Comparison of ENCODE assay signal across 8 mouse cellular contexts in the genomic region with DNA sequence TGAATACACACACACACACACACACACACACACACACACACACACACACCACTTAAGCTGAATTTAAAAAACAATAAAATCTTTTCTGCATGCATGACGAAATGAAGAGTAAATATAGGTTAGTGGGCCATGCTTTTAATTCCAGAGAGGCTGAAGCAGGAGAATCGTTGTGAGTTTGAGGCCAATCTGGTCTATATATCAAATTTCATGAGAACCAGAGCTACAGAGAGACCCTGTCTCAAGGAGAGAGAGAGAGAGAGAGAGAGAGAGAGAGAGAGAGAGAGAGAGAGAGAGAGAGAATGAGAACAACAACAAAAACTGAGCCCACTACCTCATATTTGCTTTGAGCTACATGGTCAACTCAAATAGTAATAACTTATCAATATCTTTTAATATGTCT. TPM values are rescaled to one million over a fixed set of nuclear protein-coding genes. Genes with fewer than 3 reads are reported as not detected.
DNase-seq lines count a peak whose midpoint lies in the region; ATAC-seq and TF ChIP-seq lines count a peak whose summit lies in the region.

A gene (plus strand): TSS at position 301 of the 400 bp plus-strand sequence.

- no peak within 1 kb of the TSS for H3K9ac ChIP-seq in embryonic facial prominence, embryonic 14.5 days (ENCODE audit: low read depth, low read length)
- H3K9ac ChIP-seq in heart, postnatal 0 days (replicated peaks; ENCODE audit: low read depth, low read length), result no peak within 1 kb of the TSS
- H3K9ac ChIP-seq in limb, embryonic 11.5 days (ENCODE audit: low read length), result no peak within 1 kb of the TSS

- H3K27ac ChIP-seq in spleen, adult 2 months (ENCODE audit: insufficient read depth, low read length), result no peak within 1 kb of the TSS
- H3K27ac ChIP-seq in embryonic facial prominence, embryonic 14.5 days (replicated peaks; ENCODE audit: low read depth, low read length), result no peak within 1 kb of the TSS
- peak within 1 kb of the TSS; percentile 65 for H3K27ac ChIP-seq in heart, postnatal 0 days (ENCODE audit: low read depth)
- no peak within 1 kb of the TSS for H3K27ac ChIP-seq in limb, embryonic 11.5 days (replicated peaks; ENCODE audit: low read depth, low read length)

- WGBS in spleen, adult 2 months, result 85% methylated on average over 2 of the region's 2 CpGs
- WGBS in embryonic facial prominence, embryonic 14.5 days, result 68% methylated on average over 2 of the region's 2 CpGs
- 63% methylated on average over 2 of the region's 2 CpGs for WGBS in heart, postnatal 0 days
- 67% methylated on average over 2 of the region's 2 CpGs for WGBS in limb, embryonic 11.5 days

- no peaks in the 10 kb centered on the region for H3K4me1 ChIP-seq in spleen, adult 2 months (ENCODE audit: control insufficient read depth, insufficient read depth, insufficient read length)
- no peaks in the 10 kb centered on the region for H3K4me1 ChIP-seq in embryonic facial prominence, embryonic 14.5 days (ENCODE audit: control insufficient read depth, insufficient read depth, low read length)
- H3K4me1 ChIP-seq in heart, postnatal 0 days (ENCODE audit: control insufficient read depth, insufficient read depth), result no peaks in the 10 kb centered on the region
- no peaks in the 10 kb centered on the region for H3K4me1 ChIP-seq in limb, embryonic 11.5 days (ENCODE audit: control insufficient read depth, insufficient read depth, low read length)

- no peak within 1 kb of the TSS for H3K4me2 ChIP-seq in embryonic facial prominence, embryonic 14.5 days (ENCODE audit: low read depth, low read length)
- no peak within 1 kb of the TSS for H3K4me2 ChIP-seq in heart, postnatal 0 days (ENCODE audit: low read depth, low read length)
- H3K4me2 ChIP-seq in limb, embryonic 11.5 days (ENCODE audit: low read depth, severe bottlenecking), result no peak within 1 kb of the TSS

- no peak within 1 kb of the TSS for H3K4me3 ChIP-seq in spleen, adult 2 months (ENCODE audit: extremely low read depth, insufficient read depth, insufficient read length)
- no peak within 1 kb of the TSS for H3K4me3 ChIP-seq in embryonic facial prominence, embryonic 14.5 days (ENCODE audit: low read depth, low read length)
- no peak within 1 kb of the TSS for H3K4me3 ChIP-seq in heart, postnatal 0 days (ENCODE audit: low read depth, low read length)
- no peak within 1 kb of the TSS for H3K4me3 ChIP-seq in limb, embryonic 11.5 days (ENCODE audit: low read depth, low read length)

- DNase-seq in spleen, adult 2 months (ENCODE audit: low read depth in 1 of 2, low spot score in 2 of 2), result no peak
- no peak for DNase-seq in spleen, postnatal 14 days (ENCODE audit: low spot score in 2 of 2)
- no peak for DNase-seq in embryonic facial prominence, embryonic 14.5 days (ENCODE audit: low spot score)
- no peak for DNase-seq in heart, postnatal 0 days (ENCODE audit: low spot score)
- no peak for DNase-seq in limb, embryonic 11.5 days (ENCODE audit: low spot score)
- no peak for DNase-seq in embryo, embryonic 11 days
- no peak for DNase-seq in spleen, postnatal 36 days (ENCODE audit: low spot score in 2 of 2)
- no peak for DNase-seq in right cerebral cortex, postnatal 14 days

- H3K27me3 ChIP-seq in spleen, adult 2 months (ENCODE audit: control insufficient read depth, insufficient read depth, low read length), result no peaks in the 10 kb centered on the region; the same call in 1 of the 2 replicates
- H3K27me3 ChIP-seq in embryonic facial prominence, embryonic 14.5 days (replicated peaks; ENCODE audit: control insufficient read depth, insufficient read depth, low read length), result no peaks in the 10 kb centered on the region
- H3K27me3 ChIP-seq in heart, postnatal 0 days (ENCODE audit: control insufficient read depth, insufficient read depth, low read length), result no peaks in the 10 kb centered on the region
- H3K27me3 ChIP-seq in limb, embryonic 11.5 days (ENCODE audit: control insufficient read depth, insufficient read depth, low read length), result no peaks in the 10 kb centered on the region

- TF ChIP-seq POLR2A in spleen, adult 2 months (IDR thresholded peaks at IDR 0.05; ENCODE audit: low read depth, low read length), result no peak

- no peak for ATAC-seq in embryonic facial prominence, embryonic 14.5 days (ENCODE audit: low read depth)
- no peak for ATAC-seq in heart, postnatal 0 days (ENCODE audit: insufficient read depth, low read depth)
- no peak for ATAC-seq in limb, embryonic 11.5 days (ENCODE audit: insufficient number of reproducible peaks, low FRiP score, low TSS enrichment, low read depth)

- no peaks in the 10 kb centered on the region for H3K9me3 ChIP-seq in embryonic facial prominence, embryonic 14.5 days (ENCODE audit: control insufficient read depth, low read length)
- H3K9me3 ChIP-seq in heart, postnatal 0 days (replicated peaks; ENCODE audit: control insufficient read depth, low read length), result no peaks in the 10 kb centered on the region
- no peaks in the 10 kb centered on the region for H3K9me3 ChIP-seq in limb, embryonic 11.5 days (ENCODE audit: control insufficient read depth, low read length)

- TF ChIP-seq EP300 in heart, postnatal 0 days (IDR thresholded peaks at IDR 0.05; ENCODE audit: low read depth), result no peak

- no peaks in the 10 kb centered on the region for H3K36me3 ChIP-seq in spleen, adult 2 months (ENCODE audit: control insufficient read depth, insufficient read depth, low read length)
- no peaks in the 10 kb centered on the region for H3K36me3 ChIP-seq in embryonic facial prominence, embryonic 14.5 days (ENCODE audit: control insufficient read depth, insufficient read depth, low read length)
- H3K36me3 ChIP-seq in heart, postnatal 0 days (replicated peaks; ENCODE audit: control insufficient read depth, insufficient read depth, low read length), result no peaks in the 10 kb centered on the region
- H3K36me3 ChIP-seq in limb, embryonic 11.5 days (ENCODE audit: control insufficient read depth, insufficient read depth, low read length), result no peaks in the 10 kb centered on the region

- no peak for TF ChIP-seq CTCF in spleen, adult 2 months (IDR thresholded peaks at IDR 0.05; ENCODE audit: extremely low read depth, insufficient read depth, insufficient read length, insufficient replicate concordance)
- TF ChIP-seq CTCF in heart, postnatal 0 days (IDR thresholded peaks at IDR 0.05; ENCODE audit: low read depth), result no peak

RNA-seq across cellular contexts. Expression of the gene that starts here (rescaled TPM):
- 49.2 and 51.4 TPM in 2 replicates for polyA plus RNA-seq in spleen, adult 2 months (2012; rRNA removed)
- polyA plus RNA-seq in embryonic facial prominence, embryonic 14.5 days (2014; fragmentation: Nextera tagmentation; extraction: Ambion mirVana), result 21.0 and 24.8 TPM in 2 replicates
- total RNA-seq in heart, postnatal 0 days (2014; rRNA removed; ENCODE audit: low replicate concordance), result 41.0 and 60.2 TPM in 2 replicates
- polyA plus RNA-seq in heart, postnatal 0 days (2015; fragmentation: Nextera tagmentation; extraction: Ambion mirVana), result 8.8 and 9.9 TPM in 2 replicates
- polyA plus RNA-seq in limb, embryonic 11.5 days (2014; fragmentation: Nextera tagmentation; extraction: Ambion mirVana), result 38.3 and 38.7 TPM in 2 replicates
